Mouse (Mus musculus): Measurements from ENCODE around the gene Cpm. TPM values are rescaled to one million over a fixed set of nuclear protein-coding genes. Genes with fewer than 3 reads are reported as not detected.
A peak's percentile ranks its signal among the peaks of the same experiment; 100 is the strongest.

The Cpm gene
- polyA plus RNA-seq (2016; fragmentation: Nextera tagmentation; extraction: Ambion mirVana): 3.7 and 4.2 TPM in 2 replicates

- H3K4me1 ChIP-seq: peaks cover 13% of the 10 kb centered on the region
- no peaks in the 10 kb centered on the region for H3K36me3 ChIP-seq
- H3K4me3 ChIP-seq: peak within 1 kb of the TSS; percentile 57
- no peaks in the 10 kb centered on the region for H3K9me3 ChIP-seq
- H3K9ac ChIP-seq (replicated peaks): peak within 1 kb of the TSS; percentile 43
- H3K4me2 ChIP-seq (replicated peaks): peak within 1 kb of the TSS; percentile 80
- no peak within 1 kb of the TSS for H3K27ac ChIP-seq (replicated peaks)
- peak; percentile 95 for ATAC-seq (ENCODE audit: low FRiP score, low read depth)
- WGBS: 0% methylated on average over 73 of the region's 73 CpGs
- peaks cover 60% of the 10 kb centered on the region for H3K27me3 ChIP-seq
Measured at GRCm38 (mm10) chr10:117629169-117629971, at the start of gene Cpm. TSS of gene Cpm (plus strand) at chr10:117629500.

- H3K4me2 ChIP-seq (replicated peaks): no peak overlapping the region
- H3K27me3 ChIP-seq: no peaks in the 10 kb centered on the region
- 55% methylated on average over 9 of the region's 9 CpGs for WGBS
- no peak overlapping the region for H3K9ac ChIP-seq (replicated peaks)
- no peaks in the 10 kb centered on the region for H3K9me3 ChIP-seq
- H3K4me3 ChIP-seq: no peak overlapping the region
- no peaks in the 10 kb centered on the region for H3K4me1 ChIP-seq
- ATAC-seq (ENCODE audit: low FRiP score, low read depth): no peak
- H3K27ac ChIP-seq (replicated peaks): no peak overlapping the region
- no peaks in the 10 kb centered on the region for H3K36me3 ChIP-seq
Measured at GRCm38 (mm10) chr10:117579771-117580284, 49.5 kb upstream of the Cpm start.

GRCm38 (mm10) chr10:117580405-117580804, 48.9 kb upstream of the Cpm start:
- WGBS: 81% methylated on average over 5 of the region's 5 CpGs
- no peak overlapping the region for H3K4me3 ChIP-seq
- H3K27me3 ChIP-seq: no peaks in the 10 kb centered on the region
- H3K9ac ChIP-seq (replicated peaks): no peak overlapping the region
- H3K27ac ChIP-seq (replicated peaks): no peak overlapping the region
- H3K36me3 ChIP-seq: no peaks in the 10 kb centered on the region
- no peak for ATAC-seq (ENCODE audit: low FRiP score, low read depth)
- no peaks in the 10 kb centered on the region for H3K9me3 ChIP-seq
- no peak overlapping the region for H3K4me2 ChIP-seq (replicated peaks)
- H3K4me1 ChIP-seq: no peaks in the 10 kb centered on the region

DNA sequence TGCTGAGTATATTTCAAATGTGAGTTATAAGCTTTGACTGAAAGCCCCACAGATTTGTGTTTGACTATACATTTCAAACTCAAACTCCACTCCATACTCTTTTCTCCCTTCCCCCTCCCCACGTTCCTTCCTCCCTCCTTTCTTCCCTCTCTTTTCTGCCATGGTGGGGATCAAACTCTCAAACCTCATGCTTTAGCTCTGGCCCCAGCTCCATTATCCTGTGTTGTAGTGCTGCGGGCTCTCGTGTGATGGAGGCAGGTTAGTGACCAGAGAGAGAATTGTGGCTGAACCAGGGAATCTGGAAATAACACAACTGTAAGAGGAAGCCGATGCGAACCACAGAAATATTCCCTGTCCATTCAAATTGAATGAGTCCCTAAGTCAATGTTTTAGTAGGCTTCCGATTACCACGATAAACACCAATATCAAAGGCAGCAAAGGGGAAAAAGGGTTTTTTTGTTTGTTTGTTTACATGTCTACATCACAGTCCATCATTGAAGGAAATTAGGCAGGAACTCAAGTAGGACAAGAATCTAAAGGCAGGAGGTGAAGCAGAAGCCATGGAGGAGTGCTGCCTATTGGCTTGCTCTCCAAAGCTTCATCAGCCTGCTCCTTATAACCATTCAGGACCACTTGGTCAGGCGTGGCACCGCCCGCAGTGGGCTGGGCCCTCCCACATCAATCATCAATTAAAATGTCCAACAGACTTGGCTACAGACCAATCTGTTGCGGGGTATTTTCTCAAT, 48.1 kb upstream of the Cpm start:
- H3K27me3 ChIP-seq: no peaks in the 10 kb centered on the region
- WGBS: 91% methylated on average over 11 of the region's 11 CpGs
- no peak for ATAC-seq (ENCODE audit: low FRiP score, low read depth)
- no peaks in the 10 kb centered on the region for H3K36me3 ChIP-seq
- H3K4me1 ChIP-seq: no peaks in the 10 kb centered on the region
- no peak overlapping the region for H3K27ac ChIP-seq (replicated peaks)
- H3K4me2 ChIP-seq (replicated peaks): no peak overlapping the region
- no peak overlapping the region for H3K9ac ChIP-seq (replicated peaks)
- no peaks in the 10 kb centered on the region for H3K9me3 ChIP-seq
- H3K4me3 ChIP-seq: no peak overlapping the region

DNA sequence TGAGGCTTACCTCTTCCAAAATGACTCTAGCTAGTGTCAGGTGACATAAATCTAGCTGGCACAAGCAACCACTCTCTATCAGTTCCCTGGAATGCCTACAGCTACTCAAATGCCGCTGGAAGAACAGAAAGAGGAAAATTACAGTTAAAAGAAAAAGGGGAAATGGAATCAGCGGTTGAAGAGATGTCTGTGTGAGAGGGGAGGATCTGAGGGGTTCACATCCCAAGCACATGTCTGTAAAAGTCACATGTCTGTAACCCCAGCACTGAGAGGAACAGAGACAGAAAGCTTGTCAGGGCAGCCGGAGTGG, 47.6 kb upstream of the Cpm start:
- Histone ChIP-seq H3K4me3 (no peak overlapping the region), H3K9me3 (no peaks in the 10 kb centered on the region), H3K9ac (replicated peaks) (no peak overlapping the region), H3K27ac (replicated peaks) (no peak overlapping the region), H3K27me3 (no peaks in the 10 kb centered on the region), H3K4me2 (replicated peaks) (no peak overlapping the region), H3K4me1 (no peaks in the 10 kb centered on the region), H3K36me3 (no peaks in the 10 kb centered on the region)
- ATAC-seq (ENCODE audit: low FRiP score, low read depth): no peak
- 91% methylated on average over 3 of the region's 3 CpGs for WGBS

GRCm38 (mm10) chr10:117583155-117584061, 45.9 kb upstream of the Cpm start:
- ATAC-seq (ENCODE audit: low FRiP score, low read depth): no peak
- 81% methylated on average over 14 of the region's 14 CpGs for WGBS

DNA sequence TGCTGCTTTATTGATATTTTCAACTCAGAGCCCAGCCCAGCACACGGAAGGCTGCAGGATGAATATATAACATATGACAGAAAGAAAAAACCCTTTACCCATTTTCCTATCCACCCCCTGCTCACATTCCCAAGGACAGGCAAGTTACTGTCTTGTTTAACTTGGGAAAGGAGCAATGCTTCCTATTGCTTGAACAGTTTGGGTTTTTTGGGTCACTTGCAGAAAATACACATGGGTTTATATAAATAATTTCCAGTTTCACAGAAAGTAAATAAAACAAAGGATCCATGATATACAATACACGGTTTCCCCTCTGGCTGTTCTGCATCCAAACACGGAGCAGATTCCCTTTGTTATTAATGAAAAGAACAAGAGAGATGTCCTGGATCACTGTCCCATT, 45.2 kb upstream of the Cpm start:
- H3K4me1 ChIP-seq: no peaks in the 10 kb centered on the region
- no peak overlapping the region for H3K27ac ChIP-seq (replicated peaks)
- no peak overlapping the region for H3K9ac ChIP-seq (replicated peaks)
- no peak overlapping the region for H3K4me2 ChIP-seq (replicated peaks)
- H3K27me3 ChIP-seq: no peaks in the 10 kb centered on the region
- no peaks in the 10 kb centered on the region for H3K9me3 ChIP-seq
- no peak overlapping the region for H3K4me3 ChIP-seq
- no peak for ATAC-seq (ENCODE audit: low FRiP score, low read depth)
- 74% methylated on average over 3 of the region's 3 CpGs for WGBS
- H3K36me3 ChIP-seq: no peaks in the 10 kb centered on the region

More at GRCm38 (mm10) chr10:117583155-117584061, 45.9 kb upstream of the Cpm start:
- Histone ChIP-seq H3K27ac (replicated peaks) (no peak overlapping the region), H3K4me2 (replicated peaks) (no peak overlapping the region), H3K36me3 (no peaks in the 10 kb centered on the region), H3K27me3 (no peaks in the 10 kb centered on the region), H3K9me3 (no peaks in the 10 kb centered on the region), H3K4me1 (no peaks in the 10 kb centered on the region), H3K9ac (replicated peaks) (no peak overlapping the region), H3K4me3 (no peak overlapping the region)

GRCm38 (mm10) chr10:117584566-117585515, 44.5 kb upstream of the Cpm start:
- Histone ChIP-seq H3K9me3 (no peaks in the 10 kb centered on the region), H3K27me3 (no peaks in the 10 kb centered on the region), H3K27ac (replicated peaks) (no peak overlapping the region), H3K4me2 (replicated peaks) (no peak overlapping the region), H3K9ac (replicated peaks) (no peak overlapping the region), H3K4me3 (no peak overlapping the region), H3K4me1 (no peaks in the 10 kb centered on the region), H3K36me3 (no peaks in the 10 kb centered on the region)
- ATAC-seq (ENCODE audit: low FRiP score, low read depth): no peak
- WGBS: 92% methylated on average over 6 of the region's 6 CpGs

GRCm38 (mm10) chr10:117585600-117586299, 43.5 kb upstream of the Cpm start:
- no peak for ATAC-seq (ENCODE audit: low FRiP score, low read depth)
- WGBS: 77% methylated on average over 2 of the region's 2 CpGs
- no peaks in the 10 kb centered on the region for H3K9me3 ChIP-seq

GRCm38 (mm10) chr10:117586859-117587258, 42.4 kb upstream of the Cpm start:
- Histone ChIP-seq H3K9ac (replicated peaks) (no peak overlapping the region), H3K27ac (replicated peaks) (no peak overlapping the region), H3K27me3 (no peaks in the 10 kb centered on the region), H3K4me2 (replicated peaks) (no peak overlapping the region), H3K36me3 (no peaks in the 10 kb centered on the region), H3K9me3 (no peaks in the 10 kb centered on the region), H3K4me3 (no peak overlapping the region), H3K4me1 (no peaks in the 10 kb centered on the region)
- WGBS: 52% methylated on average over 11 of the region's 11 CpGs
- ATAC-seq (ENCODE audit: low FRiP score, low read depth): no peak

More at GRCm38 (mm10) chr10:117585600-117586299, 43.5 kb upstream of the Cpm start:
- no peak overlapping the region for H3K4me3 ChIP-seq
- H3K4me1 ChIP-seq: no peaks in the 10 kb centered on the region
- H3K4me2 ChIP-seq (replicated peaks): no peak overlapping the region
- H3K27me3 ChIP-seq: no peaks in the 10 kb centered on the region
- no peak overlapping the region for H3K27ac ChIP-seq (replicated peaks)
- H3K36me3 ChIP-seq: no peaks in the 10 kb centered on the region
- H3K9ac ChIP-seq (replicated peaks): no peak overlapping the region

Measured in midbrain, embryonic 12.5 days (tissue).